Mouse (Mus musculus): ENCODE measurements around the gene Lpar3.

- TF ChIP-seq TAL1 (IDR thresholded peaks at IDR 0.05; ENCODE audit: low read length) (no peak), GATA1 (IDR thresholded peaks at IDR 0.05; ENCODE audit: low read length) (no peak)
Observed at GRCm38 (mm10) chr3:146199486-146199885, 21.3 kb upstream of the Lpar3 start.
